Mouse (Mus musculus) spleen, adult 2 months (tissue): ENCODE data around the gene Duox2. TPM values are rescaled to one million over a fixed set of nuclear protein-coding genes. Genes with fewer than 3 reads are reported as not detected.
A peak's percentile ranks its signal among the peaks of the same experiment; 100 is the strongest.

Source experiments
- DNase-seq, 2 experiments: peaks; one replicate each; pipeline versions ENCODE4 v3.0.0 to v3.0.0-alpha.2; 2012 to 2021; ENCODE audit warnings: low spot score in 2 of 2, low read depth in 1 of 2
- H3K27ac ChIP-seq: fragments of 200-500 bp; 2 replicates; pipeline ENCODE4 v1.5.1; 2012; ENCODE audit warnings: low read length, inconsistent platforms; ENCODE audit not compliant: insufficient read depth
- H3K27me3 ChIP-seq: fragments of 200-500 bp; 2 replicates; pipeline ENCODE4 v1.6.1; 2012; ENCODE audit warnings: mild to moderate bottlenecking, moderate library complexity, low read length, inconsistent platforms; ENCODE audit not compliant: control insufficient read depth, insufficient read depth
- H3K36me3 ChIP-seq: fragments of 200-500 bp; 2 replicates; pipeline ENCODE4 v1.6.1; 2012; ENCODE audit warnings: mild to moderate bottlenecking, low read length, inconsistent platforms; ENCODE audit not compliant: control insufficient read depth, insufficient read depth
- H3K4me1 ChIP-seq: fragments of 200-500 bp; 2 replicates; pipeline ENCODE4 v1.6.1; 2011; ENCODE audit warnings: inconsistent platforms; ENCODE audit not compliant: control insufficient read depth, insufficient read depth, insufficient read length
- H3K4me3 ChIP-seq: fragments of 200-500 bp; 2 replicates; pipeline ENCODE4 v1.5.1; 2011; ENCODE audit warnings: mild to moderate bottlenecking, inconsistent platforms; ENCODE audit not compliant: insufficient read depth, insufficient read length; ENCODE audit errors: extremely low read depth
- CTCF ChIP-seq: fragments of 200-500 bp; IDR thresholded peaks from 2 replicates; pipeline ENCODE4 v1.5.1; 2011; ENCODE audit warnings: mild to moderate bottlenecking, inconsistent platforms; ENCODE audit not compliant: insufficient read depth, insufficient read length, insufficient replicate concordance; ENCODE audit errors: extremely low read depth
- POLR2A ChIP-seq: fragments of 200-500 bp; IDR thresholded peaks from 2 replicates; pipeline ENCODE4 v1.6.1; 2011; ENCODE audit warnings: low read depth, low read length, inconsistent platforms
- WGBS: fragments of 180-500 bp; shearing (Covaris S2); methylation state at CpG from one replicate; pipeline ENCODE4 v1.1.7; 2018; 5-methylcytosine and 5-hydroxymethylcytosine counted together
- polyA plus RNA-seq: library from polyadenylated mRNA; depleted of rRNA; stranded (reverse); fragments of >200 nt; gene quantifications from 2 replicates; pipeline ENCODE4 v1.2.3, GENCODE M21; 2012

Gene Duox2
- polyA plus RNA-seq, 1 experiment: 0.02 TPM

- Histone ChIP-seq H3K4me1 (peaks cover 3% of the 10 kb centered on the region; the same call in 1 of the 2 replicates), H3K27ac (no peak overlapping the region), H3K27me3 (peaks cover 6% of the 10 kb centered on the region), H3K36me3 (no peaks in the 10 kb centered on the region), H3K4me3 (no peak overlapping the region)
- 7% methylated on average over 27 of the region's 27 CpGs for WGBS
- TF ChIP-seq POLR2A: no peak
- peak; percentile 72; the same call in 1 of the 2 replicates for TF ChIP-seq CTCF
- DNase-seq: peak; percentile 26 to 54
Measured at GRCm38 (mm10) chr2:122312722-122313417, 14.6 kb upstream of the Duox2 start.

- Histone ChIP-seq H3K27me3 (peaks cover 6% of the 10 kb centered on the region), H3K4me1 (peaks cover 3% of the 10 kb centered on the region; the same call in 1 of the 2 replicates), H3K27ac (no peak overlapping the region), H3K4me3 (no peak overlapping the region), H3K36me3 (no peaks in the 10 kb centered on the region)
- no peak for TF ChIP-seq POLR2A
- no peak for TF ChIP-seq CTCF
- 81% methylated on average over 2 of the region's 2 CpGs for WGBS
- no peak for DNase-seq
Measured at GRCm38 (mm10) chr2:122311561-122311960, 13.3 kb upstream of the Duox2 start.

- Histone ChIP-seq H3K36me3 (no peaks in the 10 kb centered on the region), H3K27ac (no peak overlapping the region), H3K4me3 (no peak overlapping the region), H3K27me3 (peaks cover 6% of the 10 kb centered on the region), H3K4me1 (peaks cover 3% of the 10 kb centered on the region; the same call in 1 of the 2 replicates)
- 38% methylated on average over 3 of the region's 3 CpGs for WGBS
- DNase-seq: no peak
- TF ChIP-seq POLR2A (no peak), CTCF (no peak)
Measured at GRCm38 (mm10) chr2:122309647-122310046, 11.4 kb upstream of the Duox2 start.

- Histone ChIP-seq H3K4me1 (peaks cover 6% of the 10 kb centered on the region; the same call in 1 of the 2 replicates), H3K4me3 (no peak overlapping the region), H3K27ac (no peak overlapping the region), H3K27me3 (peaks cover 7% of the 10 kb centered on the region), H3K36me3 (no peaks in the 10 kb centered on the region)
- TF ChIP-seq CTCF (no peak), POLR2A (no peak)
- DNase-seq: no peak
- 6% methylated on average over 4 of the region's 4 CpGs for WGBS
Measured at GRCm38 (mm10) chr2:122306184-122306583, 7.9 kb upstream of the Duox2 start.

GRCm38 (mm10) chr2:122305097-122305892, 7.0 kb upstream of the Duox2 start:
- WGBS: 88% methylated on average over 16 of the region's 16 CpGs
- H3K4me1 ChIP-seq: peaks cover 9% of the 10 kb centered on the region; the same call in 1 of the 2 replicates
- DNase-seq: no peak
- no peak overlapping the region for H3K4me3 ChIP-seq
- H3K27ac ChIP-seq: no peak overlapping the region
- TF ChIP-seq CTCF (no peak), POLR2A (no peak)
- H3K36me3 ChIP-seq: no peaks in the 10 kb centered on the region
- peaks cover 12% of the 10 kb centered on the region for H3K27me3 ChIP-seq

- H3K36me3 ChIP-seq: no peaks in the 10 kb centered on the region
Measured at GRCm38 (mm10) chr2:122304544-122304943, 6.3 kb upstream of the Duox2 start.

More at GRCm38 (mm10) chr2:122304544-122304943, 6.3 kb upstream of the Duox2 start:
- Histone ChIP-seq H3K4me3 (no peak overlapping the region), H3K4me1 (peaks cover 9% of the 10 kb centered on the region; the same call in 1 of the 2 replicates), H3K27ac (no peak overlapping the region), H3K27me3 (peaks cover 20% of the 10 kb centered on the region)
- TF ChIP-seq POLR2A: no peak
- WGBS: 90% methylated on average over 6 of the region's 6 CpGs
- no peak for DNase-seq
